Mouse (Mus musculus): ENCODE results near the gene Plaur. TPM values are rescaled to one million over a fixed set of nuclear protein-coding genes. Genes with fewer than 3 reads are reported as not detected.
"Not testable (repeated sequence)": the region's sequence is repeated elsewhere in the genome, so short reads cannot be mapped to it uniquely, and the experiment has no call there.

Plaur gene
- polyA plus RNA-seq, 1 experiment = 1.1 TPM

DNA sequence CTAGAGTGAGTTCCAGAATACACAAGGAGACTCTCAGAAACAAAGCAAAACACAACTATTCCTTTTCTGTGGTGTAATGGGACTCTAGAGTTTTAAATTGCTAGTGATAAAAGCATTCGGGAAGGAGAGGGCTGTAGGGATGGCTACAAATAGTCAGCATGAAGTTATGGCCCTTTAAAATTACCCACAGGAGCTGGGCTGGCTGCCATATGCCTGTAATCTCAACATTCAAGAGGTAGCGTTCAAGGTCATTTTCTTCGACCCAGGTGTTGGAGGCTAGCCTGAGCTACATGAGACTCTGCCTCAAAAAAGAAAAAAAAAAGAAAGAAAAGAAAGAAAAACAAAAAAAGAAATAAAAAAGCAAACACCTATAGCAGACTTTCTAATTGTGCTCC, 43.8 kb downstream of the Plaur start:
- no peak for DNase-seq (ENCODE audit: extremely low spot score in 1 of 2, low spot score in 1 of 2)

DNA sequence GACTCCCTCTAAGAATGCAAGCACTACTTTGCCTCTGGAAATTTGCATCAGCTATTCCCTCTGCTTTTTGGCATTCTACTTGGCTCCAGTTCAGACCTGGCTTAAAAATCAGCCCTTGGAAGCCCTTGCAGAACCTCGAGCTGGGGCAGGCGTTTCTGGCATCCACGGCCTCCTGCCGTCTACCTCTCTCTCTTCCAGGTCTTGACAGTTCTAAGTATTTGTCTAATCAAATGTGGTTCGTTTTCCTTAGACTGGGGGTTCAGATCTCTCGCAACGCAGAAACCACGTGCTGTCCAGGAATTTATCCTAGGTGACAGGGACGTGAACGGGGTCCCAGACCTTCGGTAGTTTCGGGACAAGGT, 44.2 kb downstream of the Plaur start:
- peak; percentile 50 to 76 for DNase-seq (ENCODE audit: extremely low spot score in 1 of 2, low spot score in 1 of 2)

GRCm38 (mm10) chr7:24506838-24507725, 44.8 kb downstream of the Plaur start, which contains the start of gene Zfp428:
TSS of gene Zfp428 (plus strand) at chr7:24507006.
- peak; percentile 72 to 84 for DNase-seq (ENCODE audit: extremely low spot score in 1 of 2, low spot score in 1 of 2)

GRCm38 (mm10) chr7:24507726-24508114, 45.4 kb downstream of the Plaur start:
- no peak for DNase-seq (ENCODE audit: extremely low spot score in 1 of 2, low spot score in 1 of 2)

GRCm38 (mm10) chr7:24512355-24512754, 50.1 kb downstream of the Plaur start, which contains the start of gene AC161166.1:
TSS of gene AC161166.1 (minus strand) at chr7:24512455.
- no peak for DNase-seq (ENCODE audit: extremely low spot score in 1 of 2, low spot score in 1 of 2)

DNA sequence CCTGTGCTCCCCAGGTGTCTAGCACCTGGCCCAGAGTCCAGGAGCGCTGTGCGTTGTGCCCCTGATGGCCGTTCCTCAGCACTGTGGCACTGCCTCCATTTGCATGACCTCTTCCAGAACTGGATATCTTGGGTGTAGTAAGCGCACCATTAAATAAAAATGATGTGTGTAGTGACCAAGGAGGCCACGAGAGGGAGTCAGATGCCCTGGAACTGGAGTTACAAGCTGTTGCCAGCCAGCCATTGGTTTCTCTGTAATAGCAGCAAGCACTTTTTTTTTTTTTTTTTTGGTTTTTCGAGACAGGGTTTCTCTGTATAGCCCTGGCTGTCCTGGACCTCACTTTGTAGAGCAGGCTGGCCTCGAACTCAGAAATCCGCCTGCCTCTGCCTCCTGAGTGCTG, 54.0 kb downstream of the Plaur start:
- peak in 1 of 2 experiments; percentile 63 for DNase-seq (ENCODE audit: extremely low spot score in 1 of 2, low spot score in 1 of 2)

GRCm38 (mm10) chr7:24517077-24517476, 54.8 kb downstream of the Plaur start:
- DNase-seq (ENCODE audit: extremely low spot score in 1 of 2, low spot score in 1 of 2) = peak in 1 of 2 experiments; percentile 32

DNA sequence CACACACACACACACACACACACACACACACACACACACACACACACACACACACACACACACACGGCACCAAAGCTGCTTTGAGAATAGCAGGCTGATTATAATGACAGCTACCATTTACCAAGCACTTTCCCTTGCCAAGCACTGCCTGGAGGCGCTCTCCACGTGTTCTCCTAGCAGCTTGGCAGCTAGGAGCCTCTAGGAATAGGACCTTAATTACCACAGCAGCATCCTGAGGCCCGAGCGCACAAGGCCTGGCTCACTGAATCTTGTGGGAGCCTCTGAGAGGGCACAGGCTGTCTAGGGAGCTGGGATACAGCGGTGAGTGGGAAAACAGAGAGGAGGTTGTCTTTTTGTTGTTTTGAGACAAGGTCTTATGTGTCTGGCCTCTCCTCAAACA, 55.4 kb downstream of the Plaur start:
- DNase-seq (ENCODE audit: extremely low spot score in 1 of 2, low spot score in 1 of 2) = peak; percentile 66 to 67

GRCm38 (mm10) chr7:24519130-24519529, 56.8 kb downstream of the Plaur start:
- DNase-seq (ENCODE audit: extremely low spot score in 1 of 2, low spot score in 1 of 2) = no peak

DNA sequence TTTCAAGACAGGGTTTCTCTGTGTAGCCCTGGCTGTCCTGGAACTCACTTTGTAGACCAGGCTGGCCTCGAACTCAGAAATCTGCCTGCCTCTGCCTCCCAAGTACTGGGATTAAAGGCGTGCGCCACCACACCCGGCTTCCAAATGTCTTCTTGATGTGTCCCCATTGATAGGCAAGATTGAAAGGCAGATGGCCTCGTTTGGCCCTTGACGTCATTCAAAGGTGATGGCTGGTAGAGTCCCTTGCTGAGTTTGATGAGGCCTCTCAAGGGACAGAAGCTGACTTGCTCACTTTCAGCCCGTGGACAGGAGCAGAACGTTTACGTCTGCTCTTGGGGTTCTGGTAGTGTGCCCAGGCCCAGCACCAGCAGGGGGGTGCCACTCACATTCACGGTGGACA, 57.8 kb downstream of the Plaur start:
- DNase-seq (ENCODE audit: extremely low spot score in 1 of 2, low spot score in 1 of 2) = not testable (repeated sequence)

DNA sequence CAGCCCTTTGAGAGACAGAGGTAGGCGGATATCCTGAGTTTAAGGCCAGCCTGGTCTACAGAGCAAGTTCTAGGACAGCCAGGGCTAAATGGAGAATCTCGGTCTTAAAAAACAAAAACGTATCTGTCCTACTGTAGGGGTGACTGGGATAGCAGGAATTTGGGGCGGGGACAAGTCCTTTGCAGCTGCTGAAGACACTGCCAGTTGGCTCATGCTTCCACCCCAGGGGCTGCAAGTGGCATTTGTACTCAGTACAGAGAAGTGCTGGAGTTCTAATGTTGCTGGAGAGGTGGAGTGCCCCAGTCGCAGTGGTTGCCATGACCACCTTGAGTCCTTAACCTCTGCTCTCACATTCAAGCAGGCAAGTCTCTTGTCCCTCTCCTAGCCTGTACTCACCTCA, 60.5 kb downstream of the Plaur start:
- no peak for DNase-seq (ENCODE audit: extremely low spot score in 1 of 2, low spot score in 1 of 2)

DNA sequence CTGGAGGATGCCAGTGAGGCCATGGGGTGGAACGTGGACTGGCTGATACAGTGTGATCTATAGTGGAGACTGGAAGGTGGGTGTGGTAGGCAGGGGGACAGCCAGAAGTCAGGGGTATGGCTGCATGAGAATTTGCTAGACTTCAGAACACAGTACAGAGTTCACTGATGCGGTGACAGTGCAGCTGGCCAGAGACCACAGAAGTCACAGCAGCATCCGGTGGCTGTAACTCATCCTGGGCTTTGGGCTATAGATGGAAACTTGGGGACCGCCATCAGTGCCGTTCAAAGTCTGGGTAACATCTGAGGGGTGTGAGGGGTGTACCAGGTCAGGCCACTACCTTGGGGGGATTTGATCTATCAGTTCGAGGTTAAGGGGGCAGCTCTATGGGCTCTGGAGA, 61.4 kb downstream of the Plaur start:
- DNase-seq (ENCODE audit: extremely low spot score in 1 of 2, low spot score in 1 of 2) = no peak

DNA sequence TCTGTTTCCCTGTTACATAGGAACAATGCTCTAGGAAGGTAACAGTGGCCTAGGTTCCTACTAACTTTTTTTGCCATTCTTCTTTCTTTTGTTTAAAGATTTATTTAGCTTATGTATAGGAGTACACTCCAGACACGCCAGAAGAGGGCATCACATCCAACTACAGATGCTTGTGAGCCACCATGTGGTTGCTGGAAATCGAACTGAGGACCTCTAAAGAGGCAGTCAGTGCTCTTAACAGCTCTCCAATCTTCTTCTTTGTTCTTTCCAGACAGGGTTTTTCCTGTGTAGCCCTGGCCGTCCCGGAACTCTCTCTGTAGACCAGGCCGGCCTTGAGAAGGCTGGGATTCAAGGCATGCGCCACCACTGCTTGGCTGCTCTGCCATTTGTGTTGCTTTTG, 62.7 kb downstream of the Plaur start:
- no peak for DNase-seq (ENCODE audit: extremely low spot score in 1 of 2, low spot score in 1 of 2)

Other genes with a start within 250 kb of the Plaur start
- gene Zfp109, start 224.9 kb upstream of the Plaur start, polyA plus RNA-seq (2012; rRNA removed) = 4.4 and 4.5 TPM in 2 replicates
- gene Zfp108, start 207.7 kb upstream of the Plaur start, polyA plus RNA-seq (2012; rRNA removed) = 4.7 and 5.7 TPM in 2 replicates
- 8.7 and 9.0 TPM in 2 replicates for gene Zfp93, start 192.1 kb upstream of the Plaur start, polyA plus RNA-seq (2012; rRNA removed)
- gene Zfp61, start 161.3 kb upstream of the Plaur start, polyA plus RNA-seq (2012; rRNA removed) = 27.5 and 28.7 TPM in 2 replicates
- gene Zfp94, start 145.8 kb upstream of the Plaur start, polyA plus RNA-seq (2012; rRNA removed) = 20.3 and 21.0 TPM in 2 replicates
- not detected in 2 replicates for gene Tescl, start 128.5 kb upstream of the Plaur start, polyA plus RNA-seq (2012; rRNA removed)
- 0.04 TPM in 1 of 2 replicates, not detected in the other for gene Lypd5, start 113.3 kb upstream of the Plaur start, polyA plus RNA-seq (2012; rRNA removed)
- 2.4 and 3.0 TPM in 2 replicates for gene Kcnn4, start 92.2 kb upstream of the Plaur start, polyA plus RNA-seq (2012; rRNA removed)
- 78.1 and 90.1 TPM in 2 replicates for gene Smg9, start 62.9 kb upstream of the Plaur start, polyA plus RNA-seq (2012; rRNA removed)
- 0.68 and 0.76 TPM in 2 replicates for gene Irgc1, start 10.2 kb upstream of the Plaur start, polyA plus RNA-seq (2012; rRNA removed)
- 225 and 258 TPM in 2 replicates for gene Cadm4, start 19.5 kb downstream of the Plaur start, polyA plus RNA-seq (2012; rRNA removed)
- 82.8 and 84.1 TPM in 2 replicates for gene Zfp428, start 44.5 kb downstream of the Plaur start, polyA plus RNA-seq (2012; rRNA removed)
- gene AC161166.1, start 50.0 kb downstream of the Plaur start, polyA plus RNA-seq (2012; rRNA removed) = not detected in 2 replicates
- 46.3 and 46.7 TPM in 2 replicates for gene Irgq, start 68.2 kb downstream of the Plaur start, polyA plus RNA-seq (2012; rRNA removed)
- not detected in 2 replicates for gene Pinlyp, start 83.6 kb downstream of the Plaur start, polyA plus RNA-seq (2012; rRNA removed)
- gene Xrcc1, start 83.8 kb downstream of the Plaur start, polyA plus RNA-seq (2012; rRNA removed) = 48.8 and 49.0 TPM in 2 replicates
- gene Ethe1, start 125.1 kb downstream of the Plaur start, polyA plus RNA-seq (2012; rRNA removed) = 14.9 and 17.2 TPM in 2 replicates
- 6.7 and 7.7 TPM in 2 replicates for gene Zfp575, start 125.2 kb downstream of the Plaur start, polyA plus RNA-seq (2012; rRNA removed)
- 0.08 and 0.12 TPM in 2 replicates for gene Phldb3, start 148.3 kb downstream of the Plaur start, polyA plus RNA-seq (2012; rRNA removed)
- gene Lypd3, start 174.1 kb downstream of the Plaur start, polyA plus RNA-seq (2012; rRNA removed) = not detected in 2 replicates
- not detected in 2 replicates for gene Tex101, start 214.2 kb downstream of the Plaur start, polyA plus RNA-seq (2012; rRNA removed)
- gene BC049730, start 246.8 kb downstream of the Plaur start, polyA plus RNA-seq (2012; rRNA removed) = not detected in 2 replicates